Mouse (Mus musculus): ENCODE measurements around the gene BC037034. TPM values are rescaled to one million over a fixed set of nuclear protein-coding genes. Genes with fewer than 3 reads are reported as not detected.
A peak's percentile ranks its signal among the peaks of the same experiment; 100 is the strongest.

The BC037034 gene
- polyA plus RNA-seq, 1 experiment from 2014 or later: 11.3 TPM

- peaks cover 35% of the 10 kb centered on the region for H3K36me3 ChIP-seq
- peaks cover 47% of the 10 kb centered on the region for H3K4me1 ChIP-seq
- 85% methylated on average over 7 of the region's 7 CpGs for WGBS
- no peaks in the 10 kb centered on the region; the same call in 1 of the 2 replicates for H3K9me3 ChIP-seq
- no peak for ATAC-seq (ENCODE audit: insufficient number of reproducible peaks, insufficient read depth, low FRiP score, low TSS enrichment)
- H3K27me3 ChIP-seq: no peaks in the 10 kb centered on the region
- 0 out of 2 replicates have a peak overlapping the region, but pooled peaks have one; percentile 64 for H3K9ac ChIP-seq
- H3K4me2 ChIP-seq (replicated peaks): peak overlapping the region; percentile 90
- H3K4me3 ChIP-seq: peak overlapping the region; percentile 59; the same call in 1 of the 2 replicates
- H3K27ac ChIP-seq: no peak overlapping the region
These were observed 14.2 kb upstream of the BC037034 start for GRCm38 (mm10) chr5:138277994-138278393.

GRCm38 (mm10) chr5:138275216-138276050 is 11.6 kb upstream of the BC037034 start:
- peak overlapping the region; percentile 22 for H3K4me3 ChIP-seq
- ATAC-seq (ENCODE audit: insufficient number of reproducible peaks, insufficient read depth, low FRiP score, low TSS enrichment): no peak
- H3K27ac ChIP-seq: 0 out of 2 replicates have a peak overlapping the region, but pooled peaks have one; percentile 50
- H3K36me3 ChIP-seq: peaks cover 35% of the 10 kb centered on the region
- H3K4me1 ChIP-seq: peaks cover 60% of the 10 kb centered on the region
- no peaks in the 10 kb centered on the region for H3K27me3 ChIP-seq
- peak overlapping the region; percentile 51 for H3K4me2 ChIP-seq (replicated peaks)
- H3K9ac ChIP-seq: peak overlapping the region; percentile 52
- WGBS: 22% methylated on average over 41 of the region's 41 CpGs
- no peaks in the 10 kb centered on the region; the same call in 1 of the 2 replicates for H3K9me3 ChIP-seq

- H3K9ac ChIP-seq: no peak overlapping the region
- peaks cover 60% of the 10 kb centered on the region for H3K4me1 ChIP-seq
- no peaks in the 10 kb centered on the region for H3K27me3 ChIP-seq
- WGBS: 69% methylated on average over 8 of the region's 8 CpGs
- H3K4me3 ChIP-seq: no peak overlapping the region
- no peaks in the 10 kb centered on the region for H3K9me3 ChIP-seq
- H3K27ac ChIP-seq: no peak overlapping the region
- peaks cover 35% of the 10 kb centered on the region for H3K36me3 ChIP-seq
- H3K4me2 ChIP-seq (replicated peaks): no peak overlapping the region
- ATAC-seq (ENCODE audit: insufficient number of reproducible peaks, insufficient read depth, low FRiP score, low TSS enrichment): no peak
These were observed 10.4 kb upstream of the BC037034 start for GRCm38 (mm10) chr5:138274186-138274585.

- Histone ChIP-seq H3K9ac (peak within 1 kb of the TSS; percentile 25; the same call in 1 of the 2 replicates), H3K36me3 (peaks cover 29% of the 10 kb centered on the region), H3K9me3 (no peaks in the 10 kb centered on the region), H3K4me3 (peak within 1 kb of the TSS; percentile 21), H3K27ac (peak within 1 kb of the TSS; percentile 69), H3K4me1 (peaks cover 46% of the 10 kb centered on the region), H3K27me3 (no peaks in the 10 kb centered on the region), H3K4me2 (replicated peaks) (peak within 1 kb of the TSS; percentile 41)
- peak; percentile 56; the same call in 1 of the 2 replicates for ATAC-seq (ENCODE audit: insufficient number of reproducible peaks, insufficient read depth, low FRiP score, low TSS enrichment)
- WGBS: 1% methylated on average over 12 of the region's 12 CpGs
These were observed 8.6 kb upstream of the BC037034 start, which contains the start of gene Gal3st4 for GRCm38 (mm10) chr5:138272409-138272923. Gene Gal3st4 (minus strand): TSS chr5:138272840.

GRCm38 (mm10) chr5:138271232-138271631 is 7.4 kb upstream of the BC037034 start:
- Histone ChIP-seq H3K4me1 (peaks cover 34% of the 10 kb centered on the region), H3K4me2 (replicated peaks) (no peak overlapping the region), H3K36me3 (peaks cover 21% of the 10 kb centered on the region), H3K27me3 (no peaks in the 10 kb centered on the region), H3K9me3 (no peaks in the 10 kb centered on the region), H3K27ac (no peak overlapping the region), H3K9ac (no peak overlapping the region), H3K4me3 (no peak overlapping the region)
- 48% methylated on average over 3 of the region's 3 CpGs for WGBS
- ATAC-seq (ENCODE audit: insufficient number of reproducible peaks, insufficient read depth, low FRiP score, low TSS enrichment): no peak

GRCm38 (mm10) chr5:138268980-138269379 is 5.1 kb upstream of the BC037034 start:
- no peak overlapping the region for H3K4me3 ChIP-seq
- H3K36me3 ChIP-seq: peaks cover 10% of the 10 kb centered on the region
- no peak overlapping the region for H3K27ac ChIP-seq
- peaks cover 22% of the 10 kb centered on the region; the same call in 1 of the 2 replicates for H3K4me1 ChIP-seq
- H3K9me3 ChIP-seq: no peaks in the 10 kb centered on the region
- no peak overlapping the region for H3K4me2 ChIP-seq (replicated peaks)
- H3K9ac ChIP-seq: no peak overlapping the region
- no peak for ATAC-seq (ENCODE audit: insufficient number of reproducible peaks, insufficient read depth, low FRiP score, low TSS enrichment)
- 82% methylated on average over 4 of the region's 4 CpGs for WGBS
- H3K27me3 ChIP-seq: no peaks in the 10 kb centered on the region

GRCm38 (mm10) chr5:138267114-138267513 is 3.3 kb upstream of the BC037034 start:
- no peaks in the 10 kb centered on the region for H3K9me3 ChIP-seq
- 87% methylated on average over 3 of the region's 3 CpGs for WGBS
- no peak overlapping the region for H3K4me2 ChIP-seq (replicated peaks)
- peaks cover 13% of the 10 kb centered on the region for H3K36me3 ChIP-seq
- H3K27ac ChIP-seq: no peak overlapping the region
- no peak overlapping the region for H3K4me3 ChIP-seq
- peaks cover 20% of the 10 kb centered on the region for H3K4me1 ChIP-seq
- ATAC-seq (ENCODE audit: insufficient number of reproducible peaks, insufficient read depth, low FRiP score, low TSS enrichment): no peak
- H3K27me3 ChIP-seq: no peaks in the 10 kb centered on the region
- H3K9ac ChIP-seq: no peak overlapping the region

GRCm38 (mm10) chr5:138265712-138266111 is 1.9 kb upstream of the BC037034 start:
- H3K4me2 ChIP-seq (replicated peaks): no peak overlapping the region
- H3K27me3 ChIP-seq: no peaks in the 10 kb centered on the region
- peaks cover 16% of the 10 kb centered on the region for H3K4me1 ChIP-seq
- H3K36me3 ChIP-seq: peaks cover 27% of the 10 kb centered on the region
- no peak for ATAC-seq (ENCODE audit: insufficient number of reproducible peaks, insufficient read depth, low FRiP score, low TSS enrichment)
- H3K4me3 ChIP-seq: no peak overlapping the region
- H3K9me3 ChIP-seq: no peaks in the 10 kb centered on the region
- H3K9ac ChIP-seq: no peak overlapping the region
- H3K27ac ChIP-seq: no peak overlapping the region
- WGBS: 94% methylated on average over 4 of the region's 4 CpGs

GRCm38 (mm10) chr5:138264207-138264578 is 360 bp upstream of the BC037034 start:
- Histone ChIP-seq H3K9me3 (no peaks in the 10 kb centered on the region), H3K27ac (peak overlapping the region; percentile 69; the same call in 1 of the 2 replicates)
- no peak for ATAC-seq (ENCODE audit: insufficient number of reproducible peaks, insufficient read depth, low FRiP score, low TSS enrichment)

GRCm38 (mm10) chr5:138262582-138263240 is 1.1 kb downstream of the BC037034 start:
- Histone ChIP-seq H3K27ac (no peak overlapping the region), H3K9ac (peak overlapping the region; percentile 83), H3K9me3 (no peaks in the 10 kb centered on the region), H3K27me3 (no peaks in the 10 kb centered on the region), H3K4me1 (peaks cover 16% of the 10 kb centered on the region), H3K36me3 (peaks cover 51% of the 10 kb centered on the region), H3K4me3 (peak overlapping the region; percentile 79), H3K4me2 (replicated peaks) (peak overlapping the region; percentile 92)
- no peak for ATAC-seq (ENCODE audit: insufficient number of reproducible peaks, insufficient read depth, low FRiP score, low TSS enrichment)
- 66% methylated on average over 18 of the region's 18 CpGs for WGBS

More at GRCm38 (mm10) chr5:138264207-138264578, 360 bp upstream of the BC037034 start:
- H3K4me1 ChIP-seq: peaks cover 16% of the 10 kb centered on the region
- H3K36me3 ChIP-seq: peaks cover 42% of the 10 kb centered on the region
- peak overlapping the region; percentile 83 for H3K9ac ChIP-seq
- peak overlapping the region; percentile 92 for H3K4me2 ChIP-seq (replicated peaks)
- H3K4me3 ChIP-seq: peak overlapping the region; percentile 79
- H3K27me3 ChIP-seq: no peaks in the 10 kb centered on the region
- 14% methylated on average over 6 of the region's 6 CpGs for WGBS

- no peak for ATAC-seq (ENCODE audit: insufficient number of reproducible peaks, insufficient read depth, low FRiP score, low TSS enrichment)
- WGBS: 67% methylated on average over 4 of the region's 4 CpGs
- Histone ChIP-seq H3K4me1 (peaks cover 16% of the 10 kb centered on the region), H3K27me3 (no peaks in the 10 kb centered on the region), H3K9ac (no peak overlapping the region), H3K9me3 (no peaks in the 10 kb centered on the region), H3K4me2 (replicated peaks) (no peak overlapping the region), H3K36me3 (peaks cover 51% of the 10 kb centered on the region), H3K4me3 (0 out of 2 replicates have a peak overlapping the region, but pooled peaks have one; percentile 79), H3K27ac (no peak overlapping the region)
These were observed 1.8 kb downstream of the BC037034 start for GRCm38 (mm10) chr5:138262001-138262400.
